Mouse (Mus musculus) T-helper 2 cell (primary cell): Measurements from ENCODE around the gene Gm13723.

ENCODE experiments used
- in situ Hi-C: fragments of 300-600 bp; cut with MboI, MseI; formaldehyde crosslinking; loops from one replicate; pipeline ENCODE4 v1.15.1; 2025; ENCODE audit warnings: high pct_unique_total_duplicates

Gm13723 gene

GRCm38 (mm10) chr2:86874702-86875101, at the start of gene Gm13723:
Gene Gm13723, minus strand, starts transcription at chr2:86874802.
- in situ Hi-C loops: no loop called here

- in situ Hi-C loops: no loop called here
Observed at GRCm38 (mm10) chr2:86905647-86906046, 31.0 kb upstream of the Gm13723 start.

- in situ Hi-C loops: no loop called here
Observed at GRCm38 (mm10) chr2:86892116-86892515, 17.5 kb upstream of the Gm13723 start, which contains the start of gene Olfr1097. Gene Olfr1097, minus strand, starts transcription at chr2:86892216.

- in situ Hi-C loops: no loop called here
Observed at GRCm38 (mm10) chr2:86851596-86851995, 23.0 kb downstream of the Gm13723 start, which contains the start of gene Olfr1095. Gene Olfr1095, minus strand, starts transcription at chr2:86851696.

GRCm38 (mm10) chr2:86824363-86824762, 50.2 kb downstream of the Gm13723 start, which contains the start of gene Olfr1094:
Gene Olfr1094, plus strand, starts transcription at chr2:86824663.
- in situ Hi-C loops: no loop called here
